Mouse (Mus musculus): ENCODE data around the gene Gli2.

Gli2 gene

GRCm38 (mm10) chr1:118901868-118902586, 151.4 kb downstream of the Gli2 start:
- DNase-seq (ENCODE audit: low read depth, low spot score): no peak

GRCm38 (mm10) chr1:118898351-118898750, 155.1 kb downstream of the Gli2 start:
- no peak for DNase-seq (ENCODE audit: low read depth, low spot score)

GRCm38 (mm10) chr1:118895026-118895762, 158.2 kb downstream of the Gli2 start:
- no peak for DNase-seq (ENCODE audit: low read depth, low spot score)

DNA sequence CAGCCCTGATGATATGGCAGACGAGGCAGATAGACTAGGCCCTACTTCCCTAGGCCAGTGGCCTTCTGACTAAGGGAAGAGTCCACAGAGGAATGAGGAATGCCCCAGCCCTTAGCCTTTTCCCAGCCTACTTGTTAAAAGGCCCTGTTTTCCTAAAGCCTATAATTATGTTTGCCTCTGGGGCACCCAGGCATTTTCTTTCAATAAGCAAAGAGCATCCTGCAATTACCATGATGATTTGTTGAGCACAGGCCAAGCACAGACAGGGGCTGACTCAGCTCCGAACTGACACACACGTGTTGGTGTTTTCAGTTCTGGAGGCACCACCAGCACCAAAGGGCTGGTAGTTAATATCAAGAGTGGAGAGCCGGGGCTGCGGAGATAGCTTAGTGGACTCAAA, 162.0 kb downstream of the Gli2 start:
- DNase-seq (ENCODE audit: low read depth, low spot score): no peak

DNA sequence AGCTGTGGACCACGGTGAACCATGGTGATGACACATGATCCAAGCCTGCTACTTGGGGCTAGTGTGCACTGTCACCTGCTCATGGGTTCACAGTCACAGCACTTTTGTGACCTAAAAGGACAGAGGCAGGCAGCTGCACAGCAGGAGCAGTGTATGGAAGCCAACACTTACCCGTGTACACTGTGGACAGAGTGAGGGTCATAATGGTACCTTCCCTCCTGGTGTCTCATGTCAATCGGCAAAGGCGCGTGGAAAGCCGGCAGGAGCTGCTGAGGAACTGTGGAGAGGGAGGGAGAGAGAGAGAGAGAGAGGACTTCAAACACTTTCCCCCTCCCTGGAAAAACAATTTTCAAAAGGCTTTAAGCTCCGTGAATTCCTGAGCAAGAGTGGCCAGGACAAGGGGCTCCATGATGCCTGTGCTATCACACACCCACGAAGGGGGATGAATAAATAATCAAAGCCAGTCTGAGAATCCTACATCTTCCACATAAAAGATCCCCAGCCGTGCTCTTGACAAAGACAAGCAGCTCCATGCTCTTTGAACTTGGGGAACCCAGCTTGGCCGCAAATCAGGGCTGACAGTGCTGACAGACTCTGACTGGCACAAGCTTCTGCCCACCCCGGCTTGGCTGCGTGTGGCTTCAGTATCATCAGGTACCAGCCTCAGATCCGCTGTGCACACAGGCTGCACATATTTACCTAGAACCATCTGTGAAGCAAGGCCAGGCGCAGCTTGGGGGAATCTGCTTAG, 163.1 kb downstream of the Gli2 start:
- no peak for DNase-seq (ENCODE audit: low read depth, low spot score)

GRCm38 (mm10) chr1:118880781-118881247, 172.6 kb downstream of the Gli2 start:
- DNase-seq (ENCODE audit: low read depth, low spot score): no peak

- DNase-seq (ENCODE audit: low read depth, low spot score): no peak
Measured at GRCm38 (mm10) chr1:118878291-118878690, 175.1 kb downstream of the Gli2 start.

DNA sequence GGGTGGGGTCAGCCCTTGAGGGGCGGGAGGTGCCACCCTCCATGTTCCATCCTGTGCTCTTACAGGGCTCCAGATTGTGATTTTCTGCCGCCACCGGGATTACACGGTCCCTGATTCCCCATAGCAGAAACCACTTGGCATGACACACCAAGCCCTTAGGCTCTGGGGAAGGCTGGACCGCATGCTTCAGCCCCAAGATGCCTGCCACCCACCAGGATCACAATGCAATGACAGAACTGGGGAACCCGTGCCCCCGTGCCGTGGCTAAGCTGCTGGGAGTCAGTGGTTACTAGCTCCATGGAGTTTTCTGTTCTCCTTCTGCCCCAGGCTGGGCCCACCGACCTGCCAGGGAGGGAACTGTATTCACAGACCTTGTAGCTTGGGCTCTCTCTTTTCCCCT, 178.2 kb downstream of the Gli2 start:
- DNase-seq (ENCODE audit: low read depth, low spot score): no peak

DNA sequence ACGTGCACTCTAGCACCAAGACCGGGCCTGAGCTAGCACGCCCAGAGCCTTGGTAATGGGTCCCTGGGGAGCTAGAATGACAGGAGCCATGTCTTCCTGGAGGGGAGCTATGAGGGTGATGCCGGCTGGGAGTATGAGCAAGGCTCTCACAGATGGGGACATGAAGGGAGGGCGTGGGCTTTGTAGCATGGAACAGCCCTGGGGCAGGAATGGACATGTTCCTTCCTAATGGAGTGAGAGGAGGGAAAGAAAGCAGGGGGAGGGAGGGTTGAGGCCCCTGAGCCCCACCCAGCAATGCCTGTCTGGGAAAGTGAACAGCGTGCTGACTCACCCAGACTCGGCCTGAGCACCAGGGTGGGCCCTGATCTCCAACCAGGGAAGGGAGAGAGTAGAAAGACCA, 179.9 kb downstream of the Gli2 start:
- no peak for DNase-seq (ENCODE audit: low read depth, low spot score)

GRCm38 (mm10) chr1:118864735-118865134, 188.7 kb downstream of the Gli2 start:
- no peak for DNase-seq (ENCODE audit: low read depth, low spot score)

DNA sequence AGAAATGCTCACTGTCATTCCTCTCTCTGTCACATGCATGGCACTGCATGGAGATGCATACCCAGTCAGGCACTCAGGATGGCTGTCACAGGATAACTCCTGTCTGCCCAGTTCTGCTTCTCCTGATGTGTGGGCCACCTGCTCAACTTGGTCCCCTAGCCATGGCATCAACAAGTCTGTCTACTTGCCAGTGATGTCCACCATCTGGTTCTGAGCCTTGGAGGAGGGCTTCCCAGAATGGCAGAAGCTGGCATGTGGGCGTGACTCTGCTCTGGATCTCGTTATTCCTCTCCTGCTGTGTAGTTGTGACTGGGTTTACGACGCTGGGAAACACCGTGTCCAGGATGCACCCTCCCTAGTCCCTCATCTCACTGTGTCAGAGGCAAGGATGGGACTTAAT, 189.4 kb downstream of the Gli2 start:
- DNase-seq (ENCODE audit: low read depth, low spot score): no peak

DNA sequence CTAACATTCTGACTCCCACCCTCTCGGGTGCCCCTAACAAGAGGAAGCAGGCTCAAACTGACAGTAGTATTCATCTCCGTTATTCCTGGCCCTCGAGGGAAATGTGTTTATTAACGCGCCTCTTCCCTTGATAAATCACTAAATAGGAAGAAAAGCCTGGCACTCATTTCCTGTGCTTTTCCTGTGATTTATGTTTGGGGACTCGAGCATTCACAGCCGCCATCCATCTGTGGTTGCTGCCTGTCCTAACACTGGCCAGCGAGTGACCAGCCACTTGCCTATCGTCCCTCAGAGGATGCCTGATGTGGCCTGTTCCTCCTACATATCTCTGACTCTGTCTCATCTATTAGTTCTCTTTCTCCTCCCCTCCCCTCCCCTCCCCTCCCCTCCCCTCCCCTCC, 195.3 kb downstream of the Gli2 start:
- DNase-seq (ENCODE audit: low read depth, low spot score): no peak

- DNase-seq (ENCODE audit: low read depth, low spot score): no peak
Measured at GRCm38 (mm10) chr1:118830658-118831057, 222.8 kb downstream of the Gli2 start.

GRCm38 (mm10) chr1:118826614-118827013, 226.8 kb downstream of the Gli2 start:
- no peak for DNase-seq (ENCODE audit: low read depth, low spot score)

DNA sequence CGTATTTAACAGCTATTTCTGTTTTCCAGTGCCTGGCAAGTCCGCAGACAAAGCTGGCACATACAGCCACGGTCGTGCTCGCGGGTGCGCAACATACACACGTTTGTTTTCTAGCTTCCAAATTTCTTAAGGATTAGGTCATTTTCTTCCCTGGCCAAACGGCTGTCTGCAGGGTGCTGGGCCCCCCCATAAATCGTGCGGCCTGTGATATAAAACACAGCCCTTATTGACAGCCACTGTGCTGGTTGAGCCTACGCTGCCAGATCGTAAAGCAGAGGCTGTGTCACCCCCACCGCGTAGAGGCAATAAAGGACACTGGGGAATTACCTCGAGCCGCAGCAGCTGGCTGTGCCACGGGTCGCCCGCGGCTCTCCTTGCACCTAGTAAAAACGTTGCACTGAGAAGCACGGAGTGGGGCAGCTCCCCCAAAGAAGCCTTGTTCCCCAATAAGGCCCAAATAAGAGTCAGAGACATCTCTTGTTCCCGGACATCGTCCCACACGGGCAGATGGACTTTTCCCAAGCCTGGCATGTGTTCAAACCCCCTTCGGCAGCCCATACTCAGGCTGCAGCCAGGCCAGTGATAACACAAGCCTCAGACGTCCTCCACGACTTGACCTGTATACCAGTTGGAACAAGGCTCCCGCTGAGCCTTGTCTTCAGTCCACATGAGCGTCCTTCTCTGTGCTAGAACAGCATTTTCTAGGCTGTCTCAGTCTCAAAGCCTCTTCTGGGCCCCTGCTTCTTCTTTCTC, 227.8 kb downstream of the Gli2 start:
- no peak for DNase-seq (ENCODE audit: low read depth, low spot score)

DNA sequence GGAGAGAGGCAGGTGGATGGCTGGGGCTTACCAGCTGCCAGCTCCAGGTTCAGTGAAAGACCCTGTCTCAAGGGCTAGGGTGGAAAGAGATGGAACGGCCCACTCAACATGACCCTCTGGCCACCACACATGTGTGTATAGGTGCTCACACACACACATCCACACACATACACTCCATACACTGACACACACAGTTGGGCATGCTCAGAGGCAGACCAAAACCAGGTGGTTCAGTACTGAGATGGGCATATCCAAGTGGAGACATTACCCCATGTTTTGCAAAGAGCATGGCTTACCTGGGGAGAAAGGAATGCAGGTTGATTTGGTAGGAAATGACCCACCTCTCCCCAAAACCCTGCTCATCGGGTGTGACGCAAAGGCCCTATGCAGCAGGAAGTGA, 228.4 kb downstream of the Gli2 start:
- DNase-seq (ENCODE audit: low read depth, low spot score): no peak

- peak; percentile 10 for DNase-seq (ENCODE audit: low read depth, low spot score)
Measured at GRCm38 (mm10) chr1:118822258-118822657, 231.2 kb downstream of the Gli2 start.

DNA sequence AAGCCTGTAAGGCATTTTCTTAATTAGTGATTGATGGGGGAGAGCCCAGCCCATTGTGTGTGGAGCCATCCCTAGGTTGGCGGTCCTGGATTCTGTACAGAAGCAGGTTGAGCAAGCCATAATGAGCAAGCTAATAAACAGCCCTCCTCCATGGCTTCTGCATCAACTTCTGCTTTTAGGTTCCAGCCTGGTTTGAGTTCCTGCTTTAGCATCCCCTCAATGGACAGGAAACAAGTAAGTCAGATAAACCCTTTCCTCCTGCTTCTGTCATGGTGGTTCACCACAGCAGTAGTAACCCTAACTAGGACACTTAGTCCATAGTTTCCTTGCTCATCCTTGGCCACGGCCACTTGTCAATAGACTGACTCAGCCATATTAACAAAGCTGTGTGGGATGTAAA, 238.4 kb downstream of the Gli2 start:
- DNase-seq (ENCODE audit: low read depth, low spot score): no peak

DNA sequence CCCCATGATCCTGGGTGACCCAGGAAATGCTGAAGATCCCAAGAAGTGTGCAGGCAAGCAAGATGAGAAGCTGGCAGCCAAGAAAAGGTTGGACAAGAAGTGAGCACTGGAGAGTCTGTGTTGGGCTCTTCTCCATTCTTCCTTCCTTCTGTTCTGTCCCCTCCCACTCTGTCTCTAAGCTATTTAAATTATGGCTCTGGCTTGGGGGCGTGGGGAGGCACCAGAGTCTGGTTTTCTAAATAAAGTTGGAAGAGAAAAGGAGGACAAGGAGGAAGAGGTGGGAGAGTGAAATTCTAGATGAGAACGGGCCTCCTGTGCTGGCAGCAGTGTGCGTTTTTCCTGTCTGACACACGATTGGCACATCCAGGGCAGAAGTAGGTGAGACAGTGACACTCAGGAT, 243.1 kb downstream of the Gli2 start:
- DNase-seq (ENCODE audit: low read depth, low spot score): no peak

- no peak for DNase-seq (ENCODE audit: low read depth, low spot score)
Measured at GRCm38 (mm10) chr1:118806727-118807126, 246.7 kb downstream of the Gli2 start.

DNA sequence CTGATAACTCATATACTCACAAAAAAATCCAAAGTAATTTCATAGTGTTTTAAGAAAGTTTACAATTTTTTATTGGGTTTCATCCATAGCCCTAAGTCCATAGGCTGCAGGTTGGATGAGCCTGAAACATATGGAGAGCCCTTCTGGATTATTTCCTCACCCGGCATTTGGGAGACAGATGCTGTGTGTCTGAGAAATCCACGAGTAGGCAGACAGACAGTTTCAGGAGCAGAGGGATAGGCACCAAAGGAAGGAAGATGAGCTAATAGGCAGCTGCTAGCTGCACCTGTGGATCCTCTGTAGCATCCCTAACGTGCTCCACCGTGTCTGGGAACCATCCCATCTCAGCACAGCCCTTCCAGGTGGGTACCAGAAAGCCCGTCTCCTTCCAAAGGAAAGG, 251.3 kb downstream of the Gli2 start:
- DNase-seq (ENCODE audit: low read depth, low spot score): no peak

Measured in A20 (cell line).